Mouse (Mus musculus): ENCODE measurements around the gene St6gal1.

DNA sequence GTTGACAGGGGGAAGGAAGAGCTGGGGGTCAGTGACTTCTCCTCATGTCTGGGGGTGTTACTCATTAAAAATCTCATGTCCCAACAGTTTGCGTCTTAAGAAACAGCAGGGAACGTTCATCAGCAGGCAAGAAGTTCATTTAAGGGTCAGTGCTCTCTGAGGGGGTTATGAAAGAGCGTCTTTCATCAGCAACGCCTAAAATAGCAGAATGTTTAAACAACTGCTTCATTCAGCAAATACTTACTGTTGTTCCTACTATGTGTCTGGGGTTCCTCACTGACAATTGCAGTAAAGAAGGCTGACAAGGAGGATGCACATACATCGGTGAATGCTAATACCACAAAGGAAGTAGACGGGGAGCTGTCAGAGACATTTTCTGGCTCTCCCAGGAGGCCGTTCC lies 90.2 kb downstream of the St6gal1 start:
- TF ChIP-seq CTCF (IDR thresholded peaks at IDR 0.05; ENCODE audit: borderline replicate concordance, extremely low read depth, insufficient read depth, insufficient read length), result no peak
- no peak for TF ChIP-seq POLR2A (IDR thresholded peaks at IDR 0.05; ENCODE audit: borderline replicate concordance, extremely low read depth, insufficient read depth, insufficient read length, poor library complexity, severe bottlenecking)

Measured in brain, embryonic 14.5 days (tissue).